Mouse (Mus musculus): Measurements from ENCODE around the gene Ahnak. TPM values are rescaled to one million over a fixed set of nuclear protein-coding genes. Genes with fewer than 3 reads are reported as not detected.
"Not testable (repeated sequence)": the region's sequence is repeated elsewhere in the genome, so short reads cannot be mapped to it uniquely, and the experiment has no call there.

The Ahnak gene
- polyA plus RNA-seq, 1 experiment from 2014 or later: 38.4 TPM

DNA sequence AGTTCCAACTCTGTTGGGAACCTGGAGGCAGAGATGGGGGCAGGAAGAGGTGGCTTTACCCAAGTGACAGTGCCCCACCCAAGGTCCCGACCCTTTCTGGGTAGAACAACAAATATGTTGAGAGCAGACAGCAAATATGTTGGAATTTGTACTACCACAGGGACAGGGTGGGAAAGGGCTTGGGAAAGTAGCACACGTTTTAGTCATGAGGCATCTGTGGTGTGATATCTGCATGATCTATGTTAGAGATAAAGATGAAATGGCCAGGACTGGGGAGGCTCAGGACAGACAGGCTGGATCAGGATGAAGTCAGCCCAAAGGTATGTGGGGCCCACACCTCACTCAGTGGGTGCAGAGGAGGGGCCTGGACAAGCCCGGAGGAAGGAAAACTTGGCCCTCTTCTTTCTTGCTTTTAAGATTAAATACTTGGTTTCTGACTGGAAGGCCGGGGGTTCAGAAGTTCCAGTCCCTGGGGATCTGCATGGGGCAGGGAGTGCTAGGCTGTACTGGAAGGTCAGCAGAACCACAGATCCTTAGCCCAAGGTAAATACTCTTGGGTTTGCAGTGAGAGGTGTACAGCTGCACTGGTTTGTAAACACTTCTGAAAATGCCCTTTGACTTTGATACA is 117.8 kb downstream of the Ahnak start:
- no peak overlapping the region for H3K4me3 ChIP-seq
- no peaks in the 10 kb centered on the region for H3K27me3 ChIP-seq
- peak overlapping the region; percentile 59 for H3K27ac ChIP-seq
- H3K4me2 ChIP-seq: no peak overlapping the region
- H3K9ac ChIP-seq: no peak overlapping the region
- no peaks in the 10 kb centered on the region for H3K36me3 ChIP-seq
- ATAC-seq (replicated peaks; ENCODE audit: insufficient number of reproducible peaks, insufficient read depth, low FRiP score, low read depth): no peak; the same call in 1 of the 2 replicates
- no peaks in the 10 kb centered on the region for H3K9me3 ChIP-seq (replicated peaks)
- peaks cover 17% of the 10 kb centered on the region for H3K4me1 ChIP-seq (replicated peaks)
- 16% methylated on average over 4 of the region's 4 CpGs for WGBS

DNA sequence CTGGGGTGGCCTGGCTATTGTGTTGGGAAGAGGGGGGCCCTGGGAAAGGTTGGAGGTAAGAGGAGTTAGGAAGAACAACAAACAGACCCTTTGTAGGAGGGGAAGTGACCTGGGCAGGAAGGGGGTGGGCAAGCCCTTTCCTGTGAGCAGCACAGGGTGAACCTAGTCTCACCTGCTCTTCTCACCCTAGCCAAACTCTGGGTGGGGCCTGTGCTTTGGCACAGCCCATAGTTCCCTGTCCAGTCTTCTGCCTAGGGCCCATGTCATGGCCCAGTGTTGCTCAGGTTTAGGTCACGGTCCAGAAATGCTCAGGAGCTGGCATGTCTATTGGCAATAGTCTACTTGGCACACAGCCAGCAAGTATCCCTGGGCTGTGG is 118.3 kb downstream of the Ahnak start:
- Histone ChIP-seq H3K4me1 (replicated peaks) (peaks cover 21% of the 10 kb centered on the region), H3K36me3 (no peaks in the 10 kb centered on the region), H3K4me2 (no peak overlapping the region), H3K4me3 (no peak overlapping the region), H3K9ac (no peak overlapping the region), H3K27ac (peak overlapping the region; percentile 59), H3K9me3 (replicated peaks) (no peaks in the 10 kb centered on the region), H3K27me3 (no peaks in the 10 kb centered on the region)
- ATAC-seq (replicated peaks; ENCODE audit: insufficient number of reproducible peaks, insufficient read depth, low FRiP score, low read depth): no peak
- WGBS: 56% methylated on average over 1 of the region's 1 CpGs

DNA sequence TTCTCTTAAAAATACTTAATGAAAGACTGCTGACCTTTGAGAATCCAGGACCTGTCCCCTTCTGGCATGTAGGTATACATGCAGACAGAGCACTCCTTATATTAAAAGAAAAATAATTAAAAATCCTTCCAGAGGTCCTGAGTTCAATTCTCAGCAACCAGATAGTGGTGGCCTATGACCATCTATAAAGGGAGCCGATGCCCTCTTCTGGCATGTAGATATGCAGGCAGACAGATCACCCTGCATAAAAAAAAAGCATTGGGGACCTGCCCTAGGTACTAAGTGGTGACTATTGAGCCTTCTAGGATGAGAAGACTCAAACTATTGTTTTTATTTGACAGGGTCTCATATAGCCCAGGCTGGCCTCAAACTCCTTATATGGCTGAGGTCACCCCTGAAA is 119.5 kb downstream of the Ahnak start:
- Histone ChIP-seq H3K9me3 (replicated peaks) (no peaks in the 10 kb centered on the region), H3K4me2 (no peak overlapping the region), H3K4me3 (no peak overlapping the region), H3K36me3 (0 out of 2 replicates have a peak, but pooled peaks cover 2% of the 10 kb centered on the region), H3K9ac (no peak overlapping the region), H3K27ac (no peak overlapping the region), H3K4me1 (replicated peaks) (peaks cover 21% of the 10 kb centered on the region), H3K27me3 (no peaks in the 10 kb centered on the region)
- ATAC-seq (replicated peaks; ENCODE audit: insufficient number of reproducible peaks, insufficient read depth, low FRiP score, low read depth): no peak
- WGBS: 79% methylated on average over 1 of the region's 1 CpGs

DNA sequence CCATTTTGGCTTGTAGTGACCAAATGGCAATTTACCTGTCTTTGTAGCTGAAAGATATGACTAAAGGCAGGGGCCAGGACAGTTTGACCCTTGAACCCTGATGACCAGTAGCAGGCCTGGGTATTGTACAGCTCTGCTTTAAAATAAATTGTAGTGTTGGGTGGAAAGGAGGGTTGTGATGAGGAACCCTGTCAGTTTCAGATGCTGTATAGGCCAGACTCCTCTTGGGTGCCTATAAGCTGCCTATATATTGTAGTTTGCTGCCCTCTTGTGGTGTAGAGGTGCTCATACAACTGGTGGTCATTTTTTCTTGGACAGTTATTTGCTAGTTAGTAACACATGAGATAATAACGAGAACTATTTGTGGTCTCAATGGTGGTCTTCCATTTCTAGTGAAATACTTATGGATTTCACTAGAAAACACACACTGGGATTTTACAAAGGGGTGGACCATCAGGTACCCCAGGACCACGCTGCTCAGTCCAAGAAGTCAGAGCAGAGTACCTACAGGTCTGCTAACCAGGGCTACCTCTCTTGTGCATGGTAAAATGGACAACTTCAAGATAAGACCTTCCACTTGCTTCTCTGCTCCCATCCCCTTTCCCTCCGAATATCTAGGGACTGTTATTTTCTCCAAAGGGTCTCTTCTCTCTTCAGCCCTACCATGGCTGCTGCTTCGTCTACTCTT is 121.2 kb downstream of the Ahnak start:
- peaks cover 21% of the 10 kb centered on the region for H3K4me1 ChIP-seq (replicated peaks)
- H3K4me2 ChIP-seq: no peak overlapping the region
- H3K27me3 ChIP-seq: no peaks in the 10 kb centered on the region
- no peak overlapping the region for H3K9ac ChIP-seq
- H3K9me3 ChIP-seq (replicated peaks): no peaks in the 10 kb centered on the region
- 0 out of 2 replicates have a peak, but pooled peaks cover 8% of the 10 kb centered on the region for H3K36me3 ChIP-seq
- WGBS: 47% methylated on average over 4 of the region's 4 CpGs
- H3K4me3 ChIP-seq: no peak overlapping the region
- peak; percentile 29; the same call in 1 of the 2 replicates for ATAC-seq (replicated peaks; ENCODE audit: insufficient number of reproducible peaks, insufficient read depth, low FRiP score, low read depth)
- no peak overlapping the region for H3K27ac ChIP-seq

DNA sequence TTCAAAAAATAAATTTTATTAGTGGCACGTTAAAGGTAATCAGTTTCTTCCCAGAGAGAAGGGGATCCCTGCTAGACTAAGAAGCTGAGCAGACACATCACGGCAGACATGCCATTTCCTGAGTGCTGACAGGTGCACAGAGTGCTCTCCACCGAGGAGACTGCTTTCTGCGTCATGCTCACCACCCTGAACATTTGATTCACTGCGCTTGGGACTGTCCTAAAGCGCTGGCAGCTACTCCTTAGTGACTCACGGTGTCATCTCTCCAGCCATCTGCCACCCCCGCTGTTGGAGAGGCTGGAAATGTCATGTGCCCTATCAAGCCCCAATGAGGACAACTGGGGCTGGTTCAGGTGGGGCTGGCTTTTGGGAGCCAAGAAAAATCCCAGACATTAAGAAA is 123.0 kb downstream of the Ahnak start:
- no peak overlapping the region for H3K9ac ChIP-seq
- H3K4me1 ChIP-seq (replicated peaks): peaks cover 12% of the 10 kb centered on the region
- H3K4me2 ChIP-seq: no peak overlapping the region
- no peaks in the 10 kb centered on the region for H3K27me3 ChIP-seq
- no peaks in the 10 kb centered on the region for H3K9me3 ChIP-seq (replicated peaks)
- ATAC-seq (replicated peaks; ENCODE audit: insufficient number of reproducible peaks, insufficient read depth, low FRiP score, low read depth): no peak
- no peak overlapping the region for H3K27ac ChIP-seq
- no peak overlapping the region for H3K4me3 ChIP-seq
- WGBS: 47% methylated on average over 8 of the region's 8 CpGs
- H3K36me3 ChIP-seq: peaks cover 14% of the 10 kb centered on the region; the same call in 1 of the 2 replicates

DNA sequence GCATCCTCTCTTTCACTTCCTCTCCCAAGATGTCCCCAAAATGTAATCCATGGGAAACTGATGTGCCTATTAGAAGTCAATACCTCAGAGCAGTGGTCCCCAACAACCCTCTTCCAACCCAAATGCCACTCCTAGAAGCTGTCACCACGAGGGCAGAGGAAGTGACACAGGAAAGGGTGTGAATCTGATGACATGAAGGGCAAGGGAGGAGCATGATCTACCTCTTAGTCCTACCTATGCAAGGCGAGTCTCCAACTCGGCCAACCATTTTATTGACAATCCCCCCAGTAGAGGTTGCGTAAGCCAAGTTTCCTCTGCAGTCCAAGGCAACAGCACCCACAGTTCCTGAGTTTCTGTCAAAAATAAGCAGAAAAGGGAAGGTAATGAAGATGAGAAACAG is 127.2 kb downstream of the Ahnak start:
- H3K36me3 ChIP-seq: peaks cover 14% of the 10 kb centered on the region; the same call in 1 of the 2 replicates
- H3K4me1 ChIP-seq (replicated peaks): peaks cover 15% of the 10 kb centered on the region; the same call in 1 of the 2 replicates
- H3K9ac ChIP-seq: no peak overlapping the region
- H3K9me3 ChIP-seq (replicated peaks): no peaks in the 10 kb centered on the region
- no peak for ATAC-seq (replicated peaks; ENCODE audit: insufficient number of reproducible peaks, insufficient read depth, low FRiP score, low read depth)
- no peak overlapping the region for H3K27ac ChIP-seq
- no peaks in the 10 kb centered on the region for H3K27me3 ChIP-seq
- H3K4me2 ChIP-seq: no peak overlapping the region
- 75% methylated on average over 4 of the region's 4 CpGs for whole genome bisulfite sequencing
- H3K4me3 ChIP-seq: no peak overlapping the region

DNA sequence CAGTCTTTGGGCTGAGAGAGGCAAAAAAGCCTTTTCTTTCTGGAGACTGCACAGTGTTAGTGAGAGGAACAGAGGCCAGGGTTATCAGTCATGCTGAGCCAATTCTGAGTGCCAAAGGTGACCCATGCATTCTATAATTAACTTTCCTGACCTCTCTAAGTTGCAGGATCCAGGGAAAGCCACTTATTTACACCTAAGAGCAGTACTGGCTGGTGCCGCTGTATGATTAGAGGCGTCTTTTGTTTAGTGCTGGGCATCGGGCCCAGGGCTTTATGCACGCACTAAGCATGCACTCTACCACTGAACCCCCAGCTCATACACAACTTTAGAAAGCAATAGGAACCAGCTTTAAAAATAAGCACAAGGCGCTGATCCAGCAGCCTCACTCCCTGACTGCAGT is 128.2 kb downstream of the Ahnak start:
- no peaks in the 10 kb centered on the region for H3K27me3 ChIP-seq
- H3K4me2 ChIP-seq: peak overlapping the region; percentile 34; the same call in 1 of the 2 replicates
- no peaks in the 10 kb centered on the region for H3K9me3 ChIP-seq (replicated peaks)
- H3K27ac ChIP-seq: peak overlapping the region; percentile 79
- peak; percentile 86 for ATAC-seq (replicated peaks; ENCODE audit: insufficient number of reproducible peaks, insufficient read depth, low FRiP score, low read depth)
- WGBS: 45% methylated on average over 5 of the region's 5 CpGs
- H3K4me3 ChIP-seq: no peak overlapping the region
- peaks cover 11% of the 10 kb centered on the region; the same call in 1 of the 2 replicates for H3K4me1 ChIP-seq (replicated peaks)
- H3K36me3 ChIP-seq: peaks cover 14% of the 10 kb centered on the region; the same call in 1 of the 2 replicates
- H3K9ac ChIP-seq: no peak overlapping the region

DNA sequence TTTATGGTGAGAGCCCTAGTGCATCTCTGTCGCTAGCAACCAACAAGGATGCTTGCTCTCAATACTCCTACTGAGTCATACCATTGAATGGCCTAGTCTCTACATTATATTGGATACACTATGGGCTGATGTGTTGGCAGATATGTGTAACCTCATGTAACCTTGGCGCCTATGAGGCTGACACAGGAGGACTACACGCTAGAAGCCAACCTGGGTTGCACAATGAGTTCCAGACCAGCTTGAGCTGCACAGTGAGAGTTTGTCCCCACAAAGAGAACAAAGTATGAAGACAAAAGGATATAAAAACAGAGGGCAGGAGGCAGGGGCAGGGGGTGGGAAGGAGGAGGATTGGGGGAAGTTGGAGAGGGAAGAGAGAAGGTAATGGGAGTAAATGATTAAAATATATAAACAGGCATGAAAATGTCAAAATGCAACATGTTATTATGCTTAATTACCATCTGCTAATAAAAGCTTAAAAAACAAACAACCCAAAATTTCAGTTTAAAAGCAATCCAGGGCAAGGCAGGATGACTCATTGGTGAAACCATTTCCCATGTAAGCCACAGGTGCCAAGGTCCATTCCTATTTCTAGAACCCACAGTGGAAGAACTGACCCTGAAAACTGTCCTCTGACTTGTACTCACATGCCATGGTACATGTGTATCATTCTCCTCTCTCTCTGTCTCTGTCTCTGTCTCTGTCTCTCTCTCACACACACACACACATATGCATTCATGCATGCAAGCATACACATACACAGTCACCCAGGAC is 130.8 kb downstream of the Ahnak start:
- no peak for ATAC-seq (replicated peaks; ENCODE audit: insufficient number of reproducible peaks, insufficient read depth, low FRiP score, low read depth)
- H3K9ac ChIP-seq: no peak overlapping the region
- no peaks in the 10 kb centered on the region for H3K9me3 ChIP-seq (replicated peaks)
- no peaks in the 10 kb centered on the region for H3K27me3 ChIP-seq
- H3K36me3 ChIP-seq: peaks cover 6% of the 10 kb centered on the region; the same call in 1 of the 2 replicates
- H3K27ac ChIP-seq: no peak overlapping the region
- H3K4me3 ChIP-seq: no peak overlapping the region
- WGBS: 87% methylated on average over 3 of the region's 3 CpGs
- H3K4me1 ChIP-seq (replicated peaks): peaks cover 11% of the 10 kb centered on the region; the same call in 1 of the 2 replicates
- H3K4me2 ChIP-seq: no peak overlapping the region

DNA sequence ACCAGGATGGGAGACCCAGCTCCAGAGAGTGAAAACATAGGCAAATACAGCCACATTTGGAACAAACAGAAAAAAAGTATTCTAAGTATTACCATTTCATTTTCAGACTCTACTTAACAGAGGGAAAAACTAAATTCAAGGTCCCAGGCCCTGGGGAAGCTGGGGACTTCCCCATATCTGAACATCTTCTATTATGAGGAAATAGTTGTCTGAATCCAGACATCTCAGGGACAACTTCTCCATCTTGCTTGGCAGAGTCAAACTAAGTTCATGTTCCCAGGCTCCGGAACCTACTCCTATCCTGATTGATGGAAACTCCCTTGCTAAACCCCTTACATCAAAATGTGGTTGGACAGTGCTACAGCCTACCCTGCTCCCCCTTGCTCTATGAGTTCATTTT is 133.3 kb downstream of the Ahnak start:
- H3K27ac ChIP-seq: no peak overlapping the region
- no peak overlapping the region for H3K4me2 ChIP-seq
- H3K36me3 ChIP-seq: peaks cover 4% of the 10 kb centered on the region; the same call in 1 of the 2 replicates
- no peaks in the 10 kb centered on the region for H3K27me3 ChIP-seq
- H3K4me1 ChIP-seq (replicated peaks): peaks cover 6% of the 10 kb centered on the region; the same call in 1 of the 2 replicates
- H3K4me3 ChIP-seq: no peak overlapping the region
- H3K9me3 ChIP-seq (replicated peaks): no peaks in the 10 kb centered on the region
- H3K9ac ChIP-seq: no peak overlapping the region
- no peak for ATAC-seq (replicated peaks; ENCODE audit: insufficient number of reproducible peaks, insufficient read depth, low FRiP score, low read depth)
- 93% methylated on average over 1 of the region's 1 CpGs for WGBS

DNA sequence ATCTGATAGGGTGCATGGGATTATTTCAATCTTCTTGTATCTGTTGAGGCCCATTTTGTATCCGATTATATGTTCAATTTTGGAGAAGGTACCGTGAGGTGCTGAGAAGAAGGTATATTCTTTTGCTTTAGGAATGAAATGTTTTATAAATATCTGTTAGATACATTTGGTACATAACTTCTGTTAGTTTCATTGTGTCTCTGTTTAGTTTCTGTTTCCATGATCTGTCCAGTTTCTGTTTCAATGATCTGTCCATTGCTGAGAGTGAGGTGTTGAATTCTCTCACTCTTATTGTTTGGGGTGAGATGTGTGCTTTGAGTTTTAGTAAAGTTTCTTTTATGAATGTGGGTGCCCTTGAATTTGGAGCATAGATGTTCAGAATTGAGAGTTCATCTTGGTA is 134.9 kb downstream of the Ahnak start:
- not testable (repeated sequence) for ATAC-seq (replicated peaks; ENCODE audit: insufficient number of reproducible peaks, insufficient read depth, low FRiP score, low read depth)
- 88% methylated on average over 2 of the region's 2 CpGs for WGBS

More for the DNA sequence above, 134.9 kb downstream of the Ahnak start:
- H3K27ac ChIP-seq; H3K4me3 ChIP-seq; H3K27me3 ChIP-seq; H3K4me1 ChIP-seq (replicated peaks); H3K9ac ChIP-seq; H3K36me3 ChIP-seq; H3K4me2 ChIP-seq; H3K9me3 ChIP-seq (replicated peaks): not testable (repeated sequence)
